8 mouse cellular contexts compared by ENCODE assay signal in the genomic region with DNA sequence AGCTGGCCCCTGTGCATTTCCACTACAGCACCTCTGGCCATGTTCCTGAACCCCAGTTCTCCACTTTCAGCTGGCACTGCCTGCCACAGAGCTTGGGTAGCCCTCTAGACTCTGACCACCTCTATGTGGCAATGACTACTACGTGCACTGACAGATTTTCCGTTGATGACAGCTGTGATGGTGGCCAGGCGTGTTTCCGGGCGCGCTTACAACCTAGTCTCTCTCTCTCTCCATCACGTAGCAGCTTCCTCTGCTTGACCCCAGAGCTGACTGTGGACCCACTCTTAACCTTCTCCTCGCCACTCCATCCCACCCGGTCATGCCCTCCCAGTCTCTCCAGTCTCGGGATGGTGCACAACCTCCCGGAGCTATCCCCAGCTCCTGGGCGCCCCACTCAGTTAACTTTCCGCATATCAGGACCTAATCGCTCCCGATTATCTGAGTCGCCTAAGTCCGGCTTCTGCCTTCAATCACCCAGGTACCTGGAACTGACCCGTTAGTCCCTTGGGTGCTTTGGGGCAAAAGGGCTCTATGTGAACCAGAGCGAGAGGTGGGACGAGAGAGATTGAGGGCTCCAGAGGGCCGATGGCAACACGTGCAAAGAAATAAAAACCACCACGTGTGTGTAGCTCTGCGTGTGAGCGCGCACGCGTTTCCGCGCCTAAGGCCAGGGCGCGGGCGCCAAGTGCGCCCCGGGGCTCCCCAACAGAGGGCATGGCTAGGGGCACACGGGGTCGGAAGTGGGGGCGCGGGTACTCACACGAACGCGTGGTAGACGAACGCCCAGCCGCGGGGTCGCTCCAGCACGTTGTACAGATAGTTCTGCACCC. TPM values are rescaled to one million over a fixed set of nuclear protein-coding genes. Genes with fewer than 3 reads are reported as not detected.
DNase-seq lines count a peak whose midpoint lies in the region; ATAC-seq and TF ChIP-seq lines count a peak whose summit lies in the region.

No protein-coding gene starts in this region.

- peak overlapping the region; percentile 95 for H3K4me2 ChIP-seq in embryonic facial prominence, embryonic 14.5 days (ENCODE audit: low read depth, low read length)
- peak overlapping the region; percentile 97 for H3K4me2 ChIP-seq in heart, postnatal 0 days (ENCODE audit: low read depth, low read length)

- H3K27ac ChIP-seq in embryonic facial prominence, embryonic 14.5 days (replicated peaks; ENCODE audit: low read depth, low read length), result peak overlapping the region; percentile 58; the same call in 1 of the 2 replicates
- peak overlapping the region; percentile 80 for H3K27ac ChIP-seq in heart, postnatal 0 days (ENCODE audit: low read depth)

- no peak for TF ChIP-seq EP300 in heart, postnatal 0 days (IDR thresholded peaks at IDR 0.05; ENCODE audit: low read depth)

- H3K4me3 ChIP-seq in embryonic facial prominence, embryonic 14.5 days (ENCODE audit: low read depth, low read length), result peak overlapping the region; percentile 64
- peak overlapping the region; percentile 83 for H3K4me3 ChIP-seq in heart, postnatal 0 days (ENCODE audit: low read depth, low read length)

- TF ChIP-seq CTCF in heart, postnatal 0 days (IDR thresholded peaks at IDR 0.05; ENCODE audit: low read depth), result no peak

- H3K9ac ChIP-seq in embryonic facial prominence, embryonic 14.5 days (ENCODE audit: low read depth, low read length), result peak overlapping the region; percentile 69
- peak overlapping the region; percentile 70 for H3K9ac ChIP-seq in heart, postnatal 0 days (replicated peaks; ENCODE audit: low read depth, low read length)

- H3K27me3 ChIP-seq in embryonic facial prominence, embryonic 14.5 days (replicated peaks; ENCODE audit: control insufficient read depth, insufficient read depth, low read length), result peaks cover 4% of the 10 kb centered on the region; the same call in 1 of the 2 replicates
- H3K27me3 ChIP-seq in heart, postnatal 0 days (ENCODE audit: control insufficient read depth, insufficient read depth, low read length), result no peaks in the 10 kb centered on the region

- H3K36me3 ChIP-seq in embryonic facial prominence, embryonic 14.5 days (ENCODE audit: control insufficient read depth, insufficient read depth, low read length), result no peaks in the 10 kb centered on the region
- no peaks in the 10 kb centered on the region for H3K36me3 ChIP-seq in heart, postnatal 0 days (replicated peaks; ENCODE audit: control insufficient read depth, insufficient read depth, low read length)

- no peaks in the 10 kb centered on the region for H3K9me3 ChIP-seq in embryonic facial prominence, embryonic 14.5 days (ENCODE audit: control insufficient read depth, low read length)
- no peaks in the 10 kb centered on the region for H3K9me3 ChIP-seq in heart, postnatal 0 days (replicated peaks; ENCODE audit: control insufficient read depth, low read length)

- peak; percentile 1 for DNase-seq in 3134 (ENCODE audit: extremely low read depth, insufficient read length, low spot score)
- peak; percentile 66 for DNase-seq in CD4-positive, CD25-positive, alpha-beta regulatory T cell, adult 2 months (ENCODE audit: low read depth, low spot score)
- peak; percentile 12 for DNase-seq in embryonic facial prominence, embryonic 14.5 days (ENCODE audit: low spot score)
- peak; percentile 28 for DNase-seq in heart, postnatal 0 days (ENCODE audit: low spot score)
- DNase-seq in layer of hippocampus, postnatal 36 days, result peak; percentile 48 to 52
- DNase-seq in lung, postnatal 36 days, result peak; percentile 16
- DNase-seq in right cerebral cortex, postnatal 25 days, result peak; percentile 74
- DNase-seq in ovary, postnatal 36 days (ENCODE audit: low spot score), result no peak

- under 1% methylated on average over 33 of the region's 48 CpGs for WGBS in embryonic facial prominence, embryonic 14.5 days
- WGBS in heart, postnatal 0 days, result under 1% methylated on average over 46 of the region's 48 CpGs

- ATAC-seq in embryonic facial prominence, embryonic 14.5 days (ENCODE audit: low read depth), result peak; percentile 53
- ATAC-seq in heart, postnatal 0 days (ENCODE audit: insufficient read depth, low read depth), result peak; percentile 61

- 0 out of 2 replicates have a peak, but pooled peaks cover 4% of the 10 kb centered on the region for H3K4me1 ChIP-seq in embryonic facial prominence, embryonic 14.5 days (ENCODE audit: control insufficient read depth, insufficient read depth, low read length)
- H3K4me1 ChIP-seq in heart, postnatal 0 days (ENCODE audit: control insufficient read depth, insufficient read depth), result peaks cover 14% of the 10 kb centered on the region

RNA-seq across cellular contexts. Expression of gene Kcnq5, which starts 1.1 kb away (rescaled TPM):
- polyA plus RNA-seq in embryonic facial prominence, embryonic 14.5 days (2014; fragmentation: Nextera tagmentation; extraction: Ambion mirVana), result 1.4 and 2.2 TPM in 2 replicates
- 1.7 and 4.3 TPM in 2 replicates for total RNA-seq in heart, postnatal 0 days (2014; rRNA removed; ENCODE audit: low replicate concordance)
- 1.1 and 1.4 TPM in 2 replicates for polyA plus RNA-seq in heart, postnatal 0 days (2015; fragmentation: Nextera tagmentation; extraction: Ambion mirVana)
- 10 to 100 TPM; 53.8 to 56.7 TPM for total RNA-seq in layer of hippocampus, postnatal 36 days (2021)

Comparison
In these comparisons a context has a peak if more than half of its experiments do, and no peak if none do; other contexts are left out.
1. RNA of gene Kcnq5, which starts 1.1 kb away (total RNA-seq): 53.8 to 56.7 TPM in layer of hippocampus, postnatal 36 days; 1.7 to 4.3 TPM in heart, postnatal 0 days; every median in the first group is over 10 times any median in the second.